Mouse (Mus musculus): ENCODE measurements at regions not wholly inside any gene's neighbourhood (a gene's known extent, or its start where the extent isn't known, plus 50 kb on each side); places are given as distances from the start of the nearest gene placed in this dataset.

- DNase-seq (ENCODE audit: low spot score), result peak; percentile 5
These were observed 113.2 kb upstream of the Gm17509 start for GRCm38 (mm10) chr13:117334125-117334524.

- DNase-seq (ENCODE audit: low spot score), result no peak
These were observed 113.7 kb upstream of the Gm17509 start for GRCm38 (mm10) chr13:117334539-117334938.

- DNase-seq (ENCODE audit: low spot score), result no peak
These were observed 160.3 kb upstream of the Gm17509 start for GRCm38 (mm10) chr13:117381086-117381595.

GRCm38 (mm10) chr13:117383480-117384137 is 162.7 kb upstream of the Gm17509 start:
- no peak for DNase-seq (ENCODE audit: low spot score)

GRCm38 (mm10) chr13:117390287-117390686 is 169.4 kb upstream of the Gm17509 start:
- no peak for DNase-seq (ENCODE audit: low spot score)

GRCm38 (mm10) chr13:117393488-117393887 is 172.6 kb upstream of the Gm17509 start:
- no peak for DNase-seq (ENCODE audit: low spot score)

GRCm38 (mm10) chr13:117401245-117401644 is 180.4 kb upstream of the Gm17509 start:
- no peak for DNase-seq (ENCODE audit: low spot score)

GRCm38 (mm10) chr13:117409940-117410339 is 189.1 kb upstream of the Gm17509 start:
- DNase-seq (ENCODE audit: low spot score), result no peak

- DNase-seq (ENCODE audit: low spot score), result no peak
These were observed 188.5 kb upstream of the Hcn1 start for GRCm38 (mm10) chr13:117413616-117414015.

GRCm38 (mm10) chr13:117423558-117423957 is 178.6 kb upstream of the Hcn1 start:
- DNase-seq (ENCODE audit: low spot score), result no peak

- no peak for DNase-seq (ENCODE audit: low spot score)
These were observed 177.1 kb upstream of the Hcn1 start for GRCm38 (mm10) chr13:117425015-117425414.

- DNase-seq (ENCODE audit: low spot score), result no peak
These were observed 134.7 kb upstream of the Hcn1 start for GRCm38 (mm10) chr13:117467407-117467806.

GRCm38 (mm10) chr13:117472726-117473125 is 129.4 kb upstream of the Hcn1 start:
- DNase-seq (ENCODE audit: low spot score), result no peak

GRCm38 (mm10) chr13:117482624-117483023 is 119.5 kb upstream of the Hcn1 start:
- DNase-seq (ENCODE audit: low spot score), result no peak

- DNase-seq (ENCODE audit: low spot score), result no peak
These were observed 93.4 kb upstream of the Hcn1 start for GRCm38 (mm10) chr13:117508746-117509145.

- DNase-seq (ENCODE audit: low spot score), result peak; percentile 18
These were observed 52.0 kb upstream of the Hcn1 start for GRCm38 (mm10) chr13:117550108-117550507.
